Mouse (Mus musculus) testis, adult 2 months (tissue): Measurements from ENCODE around the gene Gm10112.

Source experiments
- CTCF ChIP-seq: fragments of 200-500 bp; IDR thresholded peaks from 2 replicates; pipeline ENCODE4 v1.5.1; 2012; ENCODE audit warnings: low read depth, mild to moderate bottlenecking, inconsistent platforms, low read length, moderate library complexity; ENCODE audit not compliant: control insufficient read depth, insufficient read depth, insufficient replicate concordance
- POLR2A ChIP-seq: fragments of 200-500 bp; IDR thresholded peaks from 2 replicates; pipeline ENCODE4 v1.6.1; 2012; ENCODE audit warnings: low read depth, mild to moderate bottlenecking, inconsistent platforms, low read length, moderate library complexity; ENCODE audit not compliant: control insufficient read depth

GRCm38 (mm10) chrX:111210225-111210624 is 42.1 kb downstream of the Gm10112 start:
- TF ChIP-seq CTCF, result no peak
- no peak for TF ChIP-seq POLR2A
